Mouse (Mus musculus) intestine, embryonic 16.5 days (tissue): ENCODE measurements around the gene Anapc10. TPM values are rescaled to one million over a fixed set of nuclear protein-coding genes. Genes with fewer than 3 reads are reported as not detected.
"Not testable (repeated sequence)": the region's sequence is repeated elsewhere in the genome, so short reads cannot be mapped to it uniquely, and the experiment has no call there.

Experiments used
- ATAC-seq: fragments of 200-750 bp; cut with Nextera tagmentation; 2 replicates; pipeline ENCODE4 v1.8.0; 2017; ENCODE audit warnings: moderate TSS enrichment, moderate library complexity
- H3K27ac ChIP-seq: fragments of 300-500 bp; sonication (generic); 2 replicates; pipeline ENCODE4 v1.5.1; 2014; ENCODE audit warnings: mild to moderate bottlenecking, low read length
- H3K27me3 ChIP-seq: fragments of 300-500 bp; sonication (generic); replicated peaks from 2 replicates; pipeline ENCODE4 v1.6.1; 2014; ENCODE audit warnings: low read length, control low read depth, mixed read lengths; ENCODE audit not compliant: control insufficient read depth, insufficient read depth
- H3K36me3 ChIP-seq: fragments of 300-500 bp; sonication (generic); 2 replicates; pipeline ENCODE4 v1.6.1; 2014; ENCODE audit warnings: low read length, control low read depth; ENCODE audit not compliant: control insufficient read depth, insufficient read depth
- H3K4me1 ChIP-seq: fragments of 300-500 bp; sonication (generic); 2 replicates; pipeline ENCODE4 v1.6.1; 2014; ENCODE audit warnings: low read length, control low read depth, mixed read lengths; ENCODE audit not compliant: control insufficient read depth, insufficient read depth
- H3K4me2 ChIP-seq: fragments of 300-500 bp; sonication (generic); 2 replicates; pipeline ENCODE4 v1.6.1; 2014; ENCODE audit warnings: low read depth, low read length, control low read depth
- H3K4me3 ChIP-seq: fragments of 300-500 bp; sonication (generic); 2 replicates; pipeline ENCODE4 v1.5.1; 2014; ENCODE audit warnings: mild to moderate bottlenecking, low read length
- H3K9ac ChIP-seq: fragments of 300-500 bp; sonication (generic); 2 replicates; pipeline ENCODE4 v1.6.1; 2014; ENCODE audit warnings: low read depth, low read length
- H3K9me3 ChIP-seq: fragments of 300-500 bp; sonication (generic); 2 replicates; pipeline ENCODE4 v1.6.1; 2016; ENCODE audit warnings: low read length, control low read depth; ENCODE audit not compliant: control insufficient read depth
- WGBS: fragments of 180-500 bp; shearing (Covaris S2); extraction: QIAGEN DNeasy Blood & Tissue Kit; methylation state at CpG from one replicate; pipeline ENCODE4 v1.1.7; 2014; 5-methylcytosine and 5-hydroxymethylcytosine counted together
- polyA plus RNA-seq: library from polyadenylated mRNA; unstranded; fragments of >200 nt; fragmentation: Nextera tagmentation; extraction: Ambion mirVana; gene quantifications from 2 replicates; pipeline ENCODE4 v1.2.1, GENCODE M21; 2015

Gene Anapc10
- polyA plus RNA-seq, result 24.4 and 27.5 TPM in 2 replicates

DNA sequence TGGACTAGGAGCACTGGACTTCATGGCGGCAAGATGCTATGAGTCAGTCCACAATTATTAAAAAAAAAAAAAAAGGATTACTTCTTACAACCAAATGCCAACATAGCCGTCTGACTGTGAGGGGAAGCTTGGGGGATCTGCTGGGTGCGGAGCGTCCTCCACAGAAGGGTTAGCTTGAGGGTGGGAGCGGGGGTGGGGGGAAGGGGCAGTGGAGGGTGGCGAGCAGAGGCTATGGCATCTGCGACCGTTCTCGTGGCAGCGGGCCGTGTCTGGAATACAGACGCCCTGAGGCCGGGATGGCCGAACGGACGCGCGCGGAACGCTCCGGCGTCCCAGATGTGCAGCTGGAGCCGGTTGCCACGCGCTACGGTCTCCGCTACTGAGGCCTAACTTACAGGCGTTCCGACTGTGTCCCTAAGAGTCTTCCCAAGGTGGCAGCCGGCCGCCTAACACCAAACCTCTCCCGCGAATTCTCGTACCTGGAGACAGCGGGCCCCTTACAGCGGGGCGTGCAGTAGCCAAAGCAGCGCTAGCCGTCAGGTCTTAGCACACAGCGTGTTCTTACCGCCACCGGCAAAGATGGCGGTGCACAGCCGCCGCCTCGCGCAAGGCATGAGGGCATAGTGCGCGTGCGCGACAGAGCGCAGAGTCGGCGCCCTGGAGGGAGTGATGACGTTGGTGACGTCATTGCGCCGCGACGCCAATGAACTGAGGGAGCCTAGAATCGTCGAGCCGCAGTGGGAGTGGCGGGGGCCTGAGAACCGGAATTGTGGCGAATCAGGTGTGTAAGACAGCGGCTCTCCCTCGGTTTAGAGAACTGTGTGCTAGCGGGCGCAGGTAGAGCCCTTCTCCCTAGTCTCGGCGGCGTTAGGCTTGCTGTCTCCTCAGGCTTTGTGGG is at the start of gene Anapc10, which contains the start of gene Abce1:
TSS of gene Anapc10 (plus strand) at position 757 of the 898 bp plus-strand sequence.
TSS of gene Abce1 (minus strand) at position 677 of the 898 bp plus-strand sequence.
- peak within 1 kb of the TSS; percentile 84 for H3K27ac ChIP-seq
- H3K27me3 ChIP-seq, result no peaks in the 10 kb centered on the region
- peak within 1 kb of the TSS; percentile 63 for H3K4me2 ChIP-seq
- peak within 1 kb of the TSS; percentile 93 for H3K9ac ChIP-seq
- H3K4me1 ChIP-seq, result no peaks in the 10 kb centered on the region
- peak within 1 kb of the TSS; percentile 97 for H3K4me3 ChIP-seq
- under 1% methylated on average over 73 of the region's 73 CpGs for WGBS
- H3K9me3 ChIP-seq, result no peaks in the 10 kb centered on the region
- peak; percentile 99 for ATAC-seq
- no peaks in the 10 kb centered on the region for H3K36me3 ChIP-seq

DNA sequence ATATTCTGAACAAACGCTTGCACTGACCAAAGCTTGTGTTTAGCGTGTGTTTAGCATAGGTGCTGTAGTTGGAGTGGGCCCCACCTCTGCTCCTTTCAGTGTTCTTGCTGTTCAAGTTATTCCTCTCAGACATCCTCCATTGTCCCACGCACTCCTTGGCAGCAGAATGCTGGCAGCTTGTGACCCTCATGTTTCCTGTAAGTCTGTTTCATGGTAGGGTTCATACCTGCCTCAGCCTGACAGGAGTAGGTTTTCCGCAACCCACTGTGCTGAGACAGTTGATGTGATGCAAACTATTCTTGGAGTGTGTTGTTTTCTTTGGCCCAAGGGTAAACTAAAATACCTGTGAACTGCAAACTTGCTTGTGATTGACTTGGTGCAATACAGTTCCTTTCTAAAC is 35.2 kb upstream of the Anapc10 start:
- Histone ChIP-seq H3K4me2 (no peak overlapping the region), H3K4me1 (no peaks in the 10 kb centered on the region), H3K9ac (no peak overlapping the region), H3K27ac (no peak overlapping the region), H3K36me3 (no peaks in the 10 kb centered on the region), H3K27me3 (no peaks in the 10 kb centered on the region), H3K4me3 (no peak overlapping the region), H3K9me3 (no peaks in the 10 kb centered on the region)
- no peak for ATAC-seq
- WGBS, result 80% methylated on average over 4 of the region's 4 CpGs

GRCm38 (mm10) chr8:79679005-79679404 is 32.6 kb upstream of the Anapc10 start:
- H3K4me1 ChIP-seq, result no peaks in the 10 kb centered on the region
- 73% methylated on average over 5 of the region's 5 CpGs for whole genome bisulfite sequencing

GRCm38 (mm10) chr8:79680083-79680482 is 31.5 kb upstream of the Anapc10 start:
- peak overlapping the region; percentile 69 for H3K4me2 ChIP-seq
- H3K36me3 ChIP-seq, H3K9me3 ChIP-seq, ATAC-seq, H3K27ac ChIP-seq, H3K27me3 ChIP-seq, H3K4me1 ChIP-seq, H3K9ac ChIP-seq: not testable (repeated sequence)
- H3K4me3 ChIP-seq, result peak overlapping the region; percentile 54
- WGBS, result 45% methylated on average over 10 of the region's 10 CpGs

More at GRCm38 (mm10) chr8:79679005-79679404, 32.6 kb upstream of the Anapc10 start:
- Histone ChIP-seq H3K4me3 (no peak overlapping the region), H3K4me2 (no peak overlapping the region), H3K27ac (no peak overlapping the region), H3K27me3 (no peaks in the 10 kb centered on the region), H3K36me3 (no peaks in the 10 kb centered on the region), H3K9me3 (no peaks in the 10 kb centered on the region), H3K9ac (no peak overlapping the region)
- no peak for ATAC-seq

- 6% methylated on average over 34 of the region's 34 CpGs for WGBS
- H3K9ac ChIP-seq, result peak overlapping the region; percentile 65
Measured at GRCm38 (mm10) chr8:79680555-79680954, 31.1 kb upstream of the Anapc10 start.

GRCm38 (mm10) chr8:79680965-79681364 is 30.7 kb upstream of the Anapc10 start:
- H3K9me3 ChIP-seq, result no peaks in the 10 kb centered on the region
- H3K27me3 ChIP-seq, result no peaks in the 10 kb centered on the region
- 0 out of 2 replicates have a peak, but pooled peaks cover 3% of the 10 kb centered on the region for H3K36me3 ChIP-seq
- peak overlapping the region; percentile 54 for H3K4me3 ChIP-seq
- H3K4me1 ChIP-seq, result no peaks in the 10 kb centered on the region
- H3K27ac ChIP-seq, result no peak overlapping the region
- peak overlapping the region; percentile 69 for H3K4me2 ChIP-seq
- H3K9ac ChIP-seq, result peak overlapping the region; percentile 65
- peak; percentile 58 for ATAC-seq
- 27% methylated on average over 2 of the region's 2 CpGs for WGBS

More at GRCm38 (mm10) chr8:79680555-79680954, 31.1 kb upstream of the Anapc10 start:
- 0 out of 2 replicates have a peak, but pooled peaks cover 3% of the 10 kb centered on the region for H3K36me3 ChIP-seq
- peak; percentile 88 for ATAC-seq
- peak overlapping the region; percentile 54 for H3K4me3 ChIP-seq
- no peaks in the 10 kb centered on the region for H3K4me1 ChIP-seq
- H3K27me3 ChIP-seq, result no peaks in the 10 kb centered on the region
- no peaks in the 10 kb centered on the region for H3K9me3 ChIP-seq
- peak overlapping the region; percentile 69 for H3K4me2 ChIP-seq
- H3K27ac ChIP-seq, result no peak overlapping the region

DNA sequence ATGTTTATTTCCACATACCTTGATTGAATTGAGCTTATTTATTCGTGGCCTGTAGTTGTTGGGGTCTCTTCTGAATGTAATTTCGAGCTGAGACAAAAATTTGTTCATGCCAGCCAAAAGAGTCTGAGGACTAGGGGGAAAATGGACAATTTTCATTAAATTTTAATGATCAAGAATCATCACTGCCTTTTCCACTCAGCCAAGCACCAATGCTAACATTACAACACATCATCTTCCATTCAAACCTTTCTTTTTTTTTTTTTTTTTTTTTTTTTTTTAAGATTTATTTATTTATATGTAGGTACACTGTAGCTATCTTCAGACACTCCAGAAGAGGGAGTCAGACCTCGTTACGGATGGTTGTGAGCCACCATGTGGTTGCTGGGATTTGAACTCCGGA is 25.7 kb upstream of the Anapc10 start:
- H3K4me2 ChIP-seq, H3K27me3 ChIP-seq, H3K27ac ChIP-seq, H3K9me3 ChIP-seq, ATAC-seq, H3K4me3 ChIP-seq, H3K36me3 ChIP-seq, H3K9ac ChIP-seq, H3K4me1 ChIP-seq: not testable (repeated sequence)
- WGBS, result 96% methylated on average over 3 of the region's 5 CpGs

GRCm38 (mm10) chr8:79692531-79692930 is 19.1 kb upstream of the Anapc10 start:
- no peak overlapping the region for H3K9ac ChIP-seq
- ATAC-seq, result no peak
- H3K4me2 ChIP-seq, result no peak overlapping the region
- no peak overlapping the region for H3K27ac ChIP-seq
- no peaks in the 10 kb centered on the region for H3K4me1 ChIP-seq
- H3K9me3 ChIP-seq, result no peaks in the 10 kb centered on the region
- no peaks in the 10 kb centered on the region for H3K27me3 ChIP-seq
- H3K36me3 ChIP-seq, result peaks cover 5% of the 10 kb centered on the region; the same call in 1 of the 2 replicates
- no peak overlapping the region for H3K4me3 ChIP-seq
- 94% methylated on average over 2 of the region's 2 CpGs for WGBS

DNA sequence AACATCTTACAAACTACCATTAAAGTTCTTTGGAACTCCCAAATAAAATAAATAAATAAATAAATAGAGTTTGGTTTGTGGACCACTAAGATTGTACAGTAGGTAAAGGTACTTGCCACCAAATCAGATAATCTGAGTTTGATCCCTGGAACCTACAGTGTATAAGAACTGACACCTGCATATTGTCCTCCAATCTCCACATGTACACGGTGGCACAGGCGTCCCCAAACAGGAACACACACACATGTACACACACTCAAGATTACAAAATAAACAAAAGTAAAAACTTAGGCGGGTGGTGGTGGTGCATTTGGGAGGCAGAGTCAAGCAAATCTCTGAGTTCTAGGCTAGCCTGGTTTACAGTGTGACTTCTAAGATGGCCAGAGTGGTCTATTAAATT is 4.9 kb upstream of the Anapc10 start:
- H3K27me3 ChIP-seq, result no peaks in the 10 kb centered on the region
- no peak overlapping the region for H3K9ac ChIP-seq
- WGBS, result 89% methylated on average over 3 of the region's 3 CpGs
- H3K9me3 ChIP-seq, result no peaks in the 10 kb centered on the region
- no peak overlapping the region for H3K4me3 ChIP-seq
- ATAC-seq, result no peak
- H3K27ac ChIP-seq, result no peak overlapping the region
- no peaks in the 10 kb centered on the region for H3K4me1 ChIP-seq
- peaks cover 7% of the 10 kb centered on the region; the same call in 1 of the 2 replicates for H3K36me3 ChIP-seq
- H3K4me2 ChIP-seq, result no peak overlapping the region
